Mouse (Mus musculus): ENCODE data around the gene Thnsl1.

- TF ChIP-seq POLR2A (IDR thresholded peaks at IDR 0.05; ENCODE audit: borderline replicate concordance, extremely low read depth, low read depth, low read length) (peak; percentile 95), CTCF (IDR thresholded peaks at IDR 0.05; ENCODE audit: insufficient read depth, low read length) (no peak)
These were observed at the start of gene Thnsl1, which contains the start of gene Enkur for GRCm38 (mm10) chr2:21204912-21205830.

All from lung, adult 2 months (tissue).